Mouse (Mus musculus) T-cell, adult 2 months (primary cell): ENCODE measurements around the gene Jun.

Experiments
- DNase-seq: peaks from one replicate; pipeline ENCODE4 v3.0.0; 2022; ENCODE audit warnings: low spot score

The Jun gene

DNA sequence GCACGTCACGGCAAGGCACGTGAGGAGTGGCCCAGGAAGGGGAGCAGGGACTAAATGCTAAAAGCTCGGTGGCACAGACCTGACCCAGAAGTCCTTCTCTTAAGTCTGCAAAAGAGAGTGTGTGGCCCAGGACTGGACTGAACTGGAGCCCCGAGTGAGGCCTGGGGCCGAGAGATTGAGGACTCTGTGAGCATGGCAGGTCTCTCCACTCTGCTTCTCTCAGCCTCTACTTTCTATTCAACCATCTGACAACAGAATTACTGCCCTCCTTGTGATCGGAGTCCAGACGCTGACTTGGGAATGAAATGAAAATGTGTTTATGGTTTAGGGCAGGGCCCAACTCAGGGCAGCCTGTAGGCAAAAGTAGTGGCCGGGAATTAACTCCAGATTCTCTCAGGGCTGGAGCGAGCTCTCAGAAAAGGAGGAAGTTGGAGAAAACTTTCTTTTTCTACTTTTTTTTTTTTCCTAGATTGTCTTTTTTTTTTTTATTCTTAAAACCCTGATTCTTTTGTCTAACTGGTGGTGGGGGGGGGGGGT lies 21.3 kb upstream of the Jun start:
- DNase-seq, result no peak

DNA sequence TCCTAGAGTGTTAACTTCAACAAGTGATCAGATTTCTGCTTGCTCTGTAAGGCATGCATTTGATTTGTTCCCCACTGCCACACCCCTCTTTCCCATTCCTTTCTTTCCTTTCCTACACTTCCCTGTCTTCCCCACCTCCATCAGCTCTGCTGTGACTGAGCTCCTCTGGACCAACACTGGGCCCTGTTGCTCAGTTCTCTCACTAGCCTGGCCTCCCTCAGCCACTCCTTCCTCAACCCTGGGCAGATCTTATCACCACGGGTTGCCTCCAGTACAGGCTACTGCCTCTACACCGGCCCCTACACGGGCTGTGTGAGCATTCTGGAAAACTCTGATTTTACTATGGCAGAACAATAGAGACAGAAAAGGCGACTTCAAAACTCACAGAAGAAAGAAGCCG lies 18.4 kb upstream of the Jun start:
- DNase-seq, result no peak

DNA sequence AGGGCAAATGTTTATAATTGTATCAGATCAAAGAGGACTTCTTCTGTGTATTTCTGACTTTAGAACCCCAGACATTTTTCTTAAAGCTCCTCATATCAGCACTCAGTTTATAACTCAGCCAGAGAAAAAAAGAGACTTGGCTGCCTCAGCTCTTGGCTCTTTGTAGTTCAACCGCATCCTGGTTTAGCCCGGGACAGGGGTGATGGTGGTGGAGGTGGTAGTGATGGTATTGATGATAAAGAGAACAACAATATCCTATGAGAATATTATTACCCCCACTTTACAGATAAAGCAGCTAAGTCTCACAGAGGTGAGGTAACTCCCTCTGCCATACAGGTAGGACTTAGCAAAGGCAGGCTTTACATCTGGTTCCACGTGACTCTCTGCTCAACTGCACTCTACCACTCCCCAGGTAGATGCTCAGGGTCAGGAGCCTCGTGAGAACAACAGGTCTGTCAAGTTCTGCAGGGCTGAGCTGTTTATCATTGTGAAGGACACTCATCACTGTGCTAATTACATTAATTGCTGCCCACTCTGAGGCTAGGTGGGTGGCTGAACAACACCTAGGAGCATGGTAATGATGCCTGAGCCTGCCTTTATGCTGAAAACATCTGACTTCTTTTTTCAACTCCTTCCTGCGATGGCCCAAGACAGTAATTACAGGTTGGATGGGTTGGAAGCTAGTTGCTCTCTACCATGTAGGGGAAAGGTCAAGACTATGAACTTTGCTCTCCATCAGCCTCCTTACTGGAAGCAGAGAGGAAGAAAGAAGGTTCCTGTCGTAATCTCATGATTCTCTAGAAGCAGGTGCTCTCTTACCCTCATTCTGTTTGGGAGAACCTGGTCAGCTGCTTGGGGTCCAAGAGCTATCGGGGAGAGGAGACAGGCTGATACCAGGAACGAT lies 16.3 kb upstream of the Jun start:
- peak; percentile 46 for DNase-seq

DNA sequence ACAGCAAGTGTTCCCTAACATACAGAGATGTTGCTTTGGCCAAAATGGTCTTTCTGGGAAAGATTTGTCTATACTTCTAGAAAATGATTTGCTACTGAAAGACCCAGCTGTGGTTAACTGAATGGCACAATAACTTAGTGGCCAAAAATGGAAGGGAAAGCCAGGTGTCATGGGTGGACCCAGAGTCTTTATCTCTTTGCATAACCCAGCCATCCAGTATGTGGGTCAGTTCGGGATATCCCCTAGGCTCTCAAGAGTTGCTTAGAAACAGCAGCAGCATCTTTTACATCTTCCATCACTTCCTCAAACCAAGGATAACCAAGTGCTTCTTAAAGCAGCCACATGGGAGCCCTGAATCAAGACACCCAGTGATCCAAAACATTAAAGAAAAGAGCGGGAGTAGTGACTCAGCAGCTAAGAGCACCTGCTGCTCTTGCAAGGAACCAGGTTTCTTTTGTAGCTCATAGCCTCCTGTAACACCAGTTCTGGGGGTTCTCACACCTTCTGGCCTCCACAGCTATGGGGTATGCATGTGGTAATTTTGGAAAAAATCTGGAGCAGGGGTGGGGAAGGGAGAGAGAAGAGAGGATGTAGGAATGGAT lies 11.7 kb upstream of the Jun start:
- DNase-seq, result no peak

DNA sequence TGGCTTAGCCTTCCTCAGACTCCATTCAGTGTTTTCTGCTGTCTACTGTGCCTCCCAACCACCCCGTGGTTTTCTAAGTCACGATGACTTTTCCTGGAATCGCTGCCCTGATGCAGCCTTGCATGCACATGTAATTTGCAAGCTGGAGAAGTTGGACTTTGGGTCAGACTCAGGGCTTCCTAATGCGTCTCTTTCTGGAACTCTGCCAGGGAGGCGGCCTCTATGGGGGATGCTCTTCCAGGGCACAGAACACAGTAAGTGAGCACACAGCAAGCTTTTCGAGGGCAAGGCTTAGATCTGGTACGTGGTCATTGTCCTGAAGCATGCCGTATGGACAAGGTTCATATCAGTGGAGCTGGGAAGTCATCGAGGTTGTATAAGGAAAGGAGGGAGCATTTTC lies 10.9 kb upstream of the Jun start:
- no peak for DNase-seq

DNA sequence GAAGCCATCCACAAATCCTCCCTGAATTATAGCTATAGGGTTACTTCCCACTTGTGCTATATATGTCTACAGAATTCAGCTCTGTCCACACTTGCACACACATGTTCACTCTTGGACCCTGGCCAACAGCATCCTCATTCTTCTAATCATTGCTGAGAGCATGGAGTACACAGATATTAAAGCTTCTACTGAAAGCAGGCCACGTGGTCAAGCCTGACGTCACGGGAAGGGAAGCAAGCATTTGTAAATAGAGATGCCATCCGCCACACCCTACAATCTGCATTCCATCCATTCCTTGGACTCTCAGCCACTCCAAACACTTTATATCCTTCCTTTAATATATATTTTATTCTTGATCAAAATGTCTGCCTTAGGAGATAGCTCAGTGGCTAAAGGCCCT lies 5.2 kb upstream of the Jun start:
- DNase-seq, result no peak

DNA sequence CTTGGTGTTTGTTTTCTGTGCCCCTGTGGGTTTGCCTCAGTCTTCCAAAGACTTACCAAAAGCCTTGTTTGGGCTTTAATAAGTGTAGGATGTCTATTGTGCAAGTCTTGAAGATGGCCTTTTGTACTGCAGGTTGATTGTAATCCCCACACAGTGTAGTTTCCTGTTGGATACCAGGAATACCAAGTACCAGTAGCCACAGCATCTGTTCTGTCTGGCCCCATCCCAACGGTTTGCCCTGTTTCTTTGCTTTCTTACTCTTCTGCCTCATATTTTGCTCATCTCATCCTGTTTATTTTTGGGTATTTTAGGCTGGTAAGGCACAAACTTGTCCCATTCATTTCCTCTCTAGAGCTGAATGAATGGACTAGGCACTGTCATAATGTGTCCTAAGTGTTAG lies 3.3 kb upstream of the Jun start:
- DNase-seq, result no peak

DNA sequence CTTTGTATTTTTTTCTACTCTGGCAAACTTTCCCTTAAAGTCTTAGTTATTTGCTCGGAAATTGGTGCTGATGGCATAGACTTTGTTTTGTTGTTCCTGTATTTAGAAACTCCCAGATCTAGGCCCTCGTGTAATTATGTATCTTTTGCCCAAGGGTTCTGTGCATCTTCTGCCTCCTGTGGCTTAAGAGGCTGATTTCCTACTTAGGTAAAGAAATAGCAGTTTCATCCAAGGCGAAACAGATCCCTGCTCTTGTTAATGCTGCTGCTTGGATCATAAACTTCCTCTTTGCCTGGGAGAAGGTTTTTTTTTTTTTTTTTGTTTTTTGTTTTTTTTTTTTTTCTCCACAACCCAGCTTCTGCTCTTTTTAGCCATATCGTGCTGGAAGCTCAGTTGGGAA lies 2.3 kb upstream of the Jun start:
- DNase-seq, result no peak

DNA sequence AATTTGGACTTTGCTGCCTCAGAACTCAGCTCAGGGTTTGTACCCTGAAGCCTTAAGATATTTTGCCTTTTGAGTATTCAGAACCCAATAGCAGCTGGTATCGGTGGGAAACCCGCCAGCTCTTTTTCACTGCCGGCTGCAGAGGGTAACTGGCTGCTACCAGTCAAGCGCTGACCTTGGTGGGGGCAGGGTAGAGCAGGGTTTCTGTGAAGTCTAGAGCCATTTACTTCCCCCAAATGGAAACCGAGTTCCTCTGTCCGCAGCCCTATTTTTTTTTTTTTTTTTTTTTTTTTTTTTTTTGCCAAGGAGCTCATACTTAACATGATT lies 1.7 kb upstream of the Jun start:
- peak; percentile 4 for DNase-seq

DNA sequence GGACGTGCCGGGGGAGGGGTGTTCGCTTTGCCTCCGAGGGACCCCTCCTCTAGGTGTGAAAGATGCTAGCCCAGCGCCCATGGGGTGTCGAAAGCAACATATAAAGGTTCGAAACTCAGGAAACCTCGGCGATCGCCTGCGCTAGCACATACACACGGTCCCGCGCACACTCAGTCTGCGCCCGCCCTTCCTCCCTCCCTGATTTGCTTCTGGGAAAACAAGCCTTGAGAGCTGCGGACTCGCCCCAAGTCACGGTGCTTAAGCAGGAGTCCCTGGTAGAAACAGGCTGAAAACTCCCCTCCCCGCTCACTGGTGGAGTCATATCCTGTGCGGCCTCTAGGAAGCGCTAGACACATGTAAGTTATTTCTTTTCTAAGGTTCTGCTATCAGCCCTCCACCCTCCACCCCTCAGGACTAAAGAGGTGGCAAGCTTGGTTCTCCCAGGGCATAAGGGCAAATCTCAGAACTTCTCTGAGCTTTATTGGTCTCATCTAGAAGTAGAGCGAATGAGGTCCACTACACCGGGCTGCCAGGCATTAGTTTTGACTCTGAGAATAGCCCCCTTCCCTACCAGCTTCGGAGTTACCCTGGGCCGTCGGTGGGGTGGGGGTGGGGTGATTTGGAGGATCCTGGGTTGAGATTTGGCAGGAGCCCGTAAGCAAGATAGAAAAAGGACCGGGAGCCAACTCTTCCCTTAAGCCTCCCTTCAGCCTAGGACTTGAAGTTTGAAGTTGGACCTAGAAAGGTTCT lies 1.2 kb upstream of the Jun start:
- peak; percentile 91 for DNase-seq

DNA sequence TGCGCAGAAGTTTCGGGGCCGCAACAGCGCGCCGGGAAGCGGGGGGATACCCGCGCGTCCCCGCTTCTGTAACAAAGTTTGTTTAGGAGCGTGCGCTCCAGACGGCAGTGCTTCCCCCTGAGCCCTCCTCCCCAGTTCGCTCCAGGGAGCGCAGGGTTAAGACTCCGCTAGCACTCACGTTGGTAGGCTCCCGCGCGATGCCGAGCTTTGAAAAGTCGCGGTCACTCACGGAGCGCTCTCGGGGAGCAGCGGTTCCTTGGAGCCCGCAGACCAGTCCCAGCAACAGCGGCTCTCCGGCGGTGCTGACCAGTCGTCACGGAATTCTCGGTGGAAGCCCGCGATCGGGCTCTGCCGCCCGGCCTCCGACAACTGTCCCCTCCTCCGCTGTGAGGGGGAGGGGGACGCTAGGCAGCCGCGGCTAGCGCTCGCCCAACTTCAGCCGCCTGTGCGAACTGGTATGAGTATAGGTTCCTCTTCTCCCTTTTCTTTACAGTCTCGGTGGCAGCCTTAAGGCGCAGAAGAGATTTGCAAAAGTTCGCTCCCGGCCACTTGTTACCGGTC lies 631 bp downstream of the Jun start:
- DNase-seq, result peak; percentile 42

DNA sequence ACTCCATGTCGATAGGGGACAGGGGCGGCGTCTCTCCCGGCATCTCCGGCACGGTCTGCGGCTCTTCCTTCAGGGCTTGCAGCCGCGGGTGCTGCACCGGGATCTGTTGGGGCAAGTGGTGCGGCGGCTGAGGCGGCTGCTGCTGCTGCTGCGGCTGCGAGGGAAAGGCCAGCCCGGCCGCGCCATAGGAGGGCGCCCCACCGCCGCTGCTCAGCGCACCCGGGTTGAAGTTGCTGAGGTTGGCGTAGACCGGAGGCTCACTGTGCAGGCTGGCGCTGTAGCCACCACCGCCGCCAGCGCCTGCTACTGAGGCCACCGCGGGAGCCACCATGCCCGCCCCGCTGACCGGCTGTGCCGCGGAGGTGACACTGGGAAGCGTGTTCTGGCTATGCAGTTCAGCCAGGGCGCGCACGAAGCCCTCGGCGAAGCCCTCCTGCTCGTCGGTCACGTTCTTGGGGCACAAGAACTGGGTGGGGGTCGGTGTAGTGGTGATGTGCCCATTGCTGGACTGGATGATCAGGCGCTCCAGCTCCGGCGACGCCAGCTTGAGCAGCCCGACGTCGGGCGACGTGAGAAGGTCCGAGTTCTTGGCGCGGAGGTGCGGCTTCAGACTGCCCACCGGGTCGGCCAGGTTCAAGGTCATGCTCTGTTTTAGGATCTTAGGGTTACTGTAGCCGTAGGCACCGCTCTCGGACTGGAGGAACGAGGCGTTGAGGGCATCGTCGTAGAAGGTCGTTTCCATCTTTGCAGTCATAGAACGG lies 1.3 kb downstream of the Jun start:
- DNase-seq, result peak; percentile 66

DNA sequence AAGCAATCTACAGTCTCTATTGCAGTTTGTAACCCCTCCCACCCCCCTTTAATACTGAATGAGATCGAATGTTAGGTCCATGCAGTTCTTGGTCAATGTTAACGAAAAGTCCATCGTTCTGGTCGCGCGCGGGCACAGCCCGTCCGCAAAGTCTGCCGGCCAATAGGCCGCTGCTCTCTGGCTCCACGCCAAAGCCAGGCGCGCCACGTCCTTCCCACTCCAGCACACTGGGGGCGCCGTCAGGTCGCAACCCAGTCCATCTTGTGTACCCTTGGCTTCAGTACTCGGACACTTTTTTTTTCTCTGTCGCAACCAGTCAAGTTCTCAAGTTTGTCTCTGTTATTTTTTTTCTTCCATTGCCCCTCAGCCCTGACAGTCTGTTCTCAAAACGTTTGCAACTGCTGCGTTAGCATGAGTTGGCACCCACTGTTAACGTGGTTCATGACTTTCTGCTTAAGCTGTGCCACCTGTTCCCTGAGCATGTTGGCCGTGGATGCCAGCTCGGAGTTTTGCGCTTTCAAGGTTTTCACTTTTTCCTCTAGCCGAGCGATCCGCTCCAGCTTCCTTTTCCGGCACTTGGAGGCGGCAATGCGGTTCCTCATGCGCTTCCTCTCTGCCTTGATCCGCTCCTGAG lies 2.0 kb downstream of the Jun start:
- DNase-seq, result peak; percentile 51

DNA sequence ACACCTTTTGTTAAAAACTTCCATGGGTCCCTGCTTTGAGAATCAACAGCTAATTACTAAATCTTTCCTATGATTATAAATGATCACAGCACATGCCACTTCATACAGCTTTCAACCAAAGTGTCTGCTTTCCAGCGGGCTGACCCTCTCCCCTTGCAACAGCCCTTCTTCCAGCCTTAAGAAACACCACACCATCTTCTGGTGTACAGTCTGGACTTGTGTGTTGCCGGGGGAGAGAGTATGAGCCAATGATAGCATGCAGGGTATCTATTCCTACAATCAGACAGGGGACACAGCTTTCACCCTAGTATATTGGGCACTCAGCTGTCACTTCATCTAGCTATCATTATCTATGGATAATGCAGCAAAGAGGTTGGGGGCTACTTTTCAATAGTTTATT lies 2.9 kb downstream of the Jun start:
- peak; percentile 26 for DNase-seq

DNA sequence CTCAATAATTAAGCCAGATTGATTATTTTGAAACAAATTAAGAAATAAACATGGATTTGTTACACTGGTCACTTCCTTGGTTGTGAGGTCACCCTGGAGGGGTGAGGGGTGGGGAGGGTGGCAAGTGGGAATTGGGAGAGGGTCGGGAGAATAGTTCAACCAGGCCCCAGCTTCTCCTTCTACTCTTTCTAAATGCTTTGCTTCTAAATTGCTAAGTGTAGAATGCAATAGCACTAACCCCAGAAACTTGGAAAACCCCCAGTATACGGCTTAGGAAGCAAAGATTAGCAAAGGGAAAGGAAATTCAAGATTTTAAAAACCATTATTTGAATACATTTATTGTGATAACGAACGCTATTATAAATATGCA lies 3.3 kb downstream of the Jun start:
- peak; percentile 1 for DNase-seq

DNA sequence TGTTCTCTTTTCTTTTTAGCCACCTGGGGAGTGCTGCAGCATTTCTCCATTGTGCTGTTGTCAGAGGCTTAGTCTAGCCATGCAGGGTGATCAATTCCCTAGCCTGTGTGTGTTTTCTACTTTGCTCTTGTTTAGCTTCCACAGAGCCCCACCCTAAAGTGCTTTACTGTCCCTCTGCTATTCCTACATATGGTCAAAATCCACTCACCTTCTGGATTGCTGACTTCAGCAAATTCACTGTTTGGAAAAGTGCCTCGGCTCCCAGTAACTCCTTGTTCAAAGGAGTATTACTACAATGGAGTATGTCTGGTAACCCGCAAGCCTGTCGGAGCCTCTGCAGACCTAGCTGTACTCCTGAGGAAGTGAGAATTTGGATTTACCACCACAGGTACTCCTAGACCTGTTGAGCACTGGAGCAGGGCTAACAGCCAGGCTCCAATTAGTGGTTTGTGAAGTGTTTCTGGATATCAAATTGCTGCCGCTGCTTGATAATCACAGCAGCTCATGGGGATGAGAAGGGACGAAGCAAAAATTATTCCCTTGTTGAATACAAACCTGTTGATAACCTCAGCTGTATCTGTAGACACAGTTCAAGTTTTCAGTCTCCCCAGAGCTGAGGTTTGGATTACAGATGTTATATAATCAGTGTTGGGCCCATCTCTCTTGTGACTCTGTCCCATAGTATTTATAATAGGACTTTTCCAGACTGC lies 3.8 kb downstream of the Jun start:
- DNase-seq, result no peak

DNA sequence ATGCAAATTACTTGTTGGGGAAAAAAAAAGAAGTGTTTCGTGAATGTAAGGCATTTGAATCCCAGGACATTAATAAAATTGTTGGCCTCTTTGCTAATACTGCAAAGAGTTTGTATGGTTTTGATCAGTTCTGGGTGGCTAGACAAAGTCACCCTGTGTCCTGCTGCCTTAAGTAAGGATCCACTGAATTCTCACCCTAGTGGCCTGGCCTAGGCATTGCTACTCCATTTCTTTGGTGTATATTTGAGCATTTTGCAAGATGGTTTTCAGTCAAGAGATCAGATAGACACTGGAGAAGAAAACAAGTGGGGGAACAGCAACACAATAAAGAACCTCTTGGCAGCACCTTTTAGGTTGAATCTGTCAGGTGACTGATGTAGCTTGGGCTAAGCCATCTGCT lies 6.9 kb downstream of the Jun start:
- peak; percentile 4 for DNase-seq

DNA sequence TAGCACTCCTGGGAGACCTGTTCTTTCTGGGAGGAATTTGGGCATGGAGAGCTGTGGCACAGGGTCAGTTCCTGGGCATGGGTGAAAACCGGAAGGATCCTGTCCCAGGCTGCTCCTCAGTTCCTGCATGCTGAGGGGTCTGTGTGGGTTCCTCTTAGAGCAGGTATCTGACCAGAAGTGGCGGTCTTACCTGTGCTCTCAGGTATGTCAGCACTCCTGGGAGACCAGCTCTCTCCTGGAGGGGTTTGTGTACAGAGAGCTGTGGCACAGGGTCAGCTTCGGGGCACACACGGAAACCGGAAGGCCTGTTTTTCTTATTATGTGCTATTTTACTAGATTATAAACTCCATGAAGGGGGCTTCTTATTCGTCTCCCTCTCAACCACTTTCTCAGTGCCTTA lies 7.3 kb downstream of the Jun start:
- DNase-seq, result no peak

DNA sequence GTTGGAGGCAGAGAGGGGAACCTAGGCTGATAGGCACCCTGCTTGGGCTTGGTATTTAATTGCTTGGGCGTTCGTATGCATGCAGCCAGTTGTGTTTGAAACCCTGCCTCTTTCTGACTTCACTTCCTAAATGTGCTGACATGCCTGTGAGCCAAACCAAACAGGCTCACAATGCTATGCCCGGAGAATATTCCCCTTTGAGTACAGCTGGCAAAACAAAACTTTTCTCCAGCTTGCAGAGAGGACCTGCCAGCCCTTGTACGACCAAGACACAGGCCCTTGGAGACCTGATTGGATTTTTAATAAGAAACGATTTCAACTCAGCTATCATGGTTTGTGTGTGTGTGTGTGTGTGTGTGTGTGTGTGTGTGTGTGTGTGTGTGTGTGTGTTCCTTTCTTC lies 14.0 kb downstream of the Jun start:
- no peak for DNase-seq

DNA sequence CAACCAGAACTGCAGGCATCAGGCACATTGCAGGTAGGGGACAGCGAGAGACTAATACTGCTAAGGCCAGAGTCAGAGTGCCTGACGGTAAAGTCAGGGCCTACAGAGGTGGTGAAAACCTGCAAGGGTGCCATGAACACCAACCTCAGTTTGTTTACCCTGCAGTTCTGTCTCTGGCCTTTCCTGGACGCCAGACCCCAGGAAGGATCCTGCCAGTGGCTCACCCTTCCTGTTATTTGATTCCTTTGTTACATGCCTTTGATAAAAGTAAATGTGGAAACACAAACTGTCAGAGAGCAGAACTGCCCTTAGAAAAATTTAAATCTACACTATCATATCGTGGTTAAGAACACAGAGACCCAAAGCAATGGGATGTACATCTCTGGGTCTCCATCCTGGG lies 20.9 kb downstream of the Jun start:
- DNase-seq, result no peak
